Mouse (Mus musculus): ENCODE data around the gene Pbx4. TPM values are rescaled to one million over a fixed set of nuclear protein-coding genes. Genes with fewer than 3 reads are reported as not detected.

Pbx4 gene
- 3.1 and 3.2 TPM in 2 replicates for polyA plus RNA-seq (2016; fragmentation: Nextera tagmentation; extraction: Ambion mirVana)

DNA sequence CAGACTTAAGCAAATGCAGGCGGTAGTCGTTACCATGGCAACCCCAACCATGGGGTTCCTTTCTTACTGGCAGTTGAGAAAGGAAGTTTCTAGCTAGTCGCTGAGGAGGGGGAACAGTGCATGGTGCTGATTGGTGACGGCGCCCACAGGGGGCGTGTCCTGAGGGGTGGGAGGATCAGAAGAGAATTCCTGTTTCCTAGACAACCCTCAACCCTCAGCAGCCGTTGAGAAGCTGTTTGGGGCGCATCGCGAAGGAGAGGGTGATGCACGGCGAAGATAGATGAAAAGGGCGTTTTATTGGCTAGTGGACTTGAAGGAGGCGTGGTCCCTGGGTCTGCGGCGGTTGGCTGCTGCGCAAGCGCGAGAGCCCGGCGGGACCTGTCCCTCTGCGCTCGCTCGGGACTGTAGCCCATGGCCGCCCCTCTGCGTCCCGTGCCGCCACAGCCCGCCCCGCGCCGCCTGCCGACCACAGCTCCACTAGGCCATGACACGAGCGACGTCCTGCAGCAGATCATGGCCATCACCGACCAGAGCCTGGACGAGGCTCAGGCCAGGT, at the start of gene Pbx4:
Pbx4 (plus strand) TSS at position 194 of the 556 bp plus-strand sequence.
- 2% methylated on average over 38 of the region's 38 CpGs for WGBS (ENCODE audit: insufficient replicate concordance)
- peak within 1 kb of the TSS; percentile 90 for H3K4me2 ChIP-seq
- H3K27me3 ChIP-seq (replicated peaks): peaks cover 3% of the 10 kb centered on the region; the same call in 1 of the 2 replicates
- no peak within 1 kb of the TSS for H3K27ac ChIP-seq
- H3K9ac ChIP-seq: peak within 1 kb of the TSS; percentile 67
- 0 out of 2 replicates have a peak, but pooled peaks cover 3% of the 10 kb centered on the region for H3K36me3 ChIP-seq
- H3K4me3 ChIP-seq: peak within 1 kb of the TSS; percentile 64
- peaks cover 24% of the 10 kb centered on the region for H3K4me1 ChIP-seq
- H3K9me3 ChIP-seq (replicated peaks): no peaks in the 10 kb centered on the region
- ATAC-seq: peak; percentile 93

DNA sequence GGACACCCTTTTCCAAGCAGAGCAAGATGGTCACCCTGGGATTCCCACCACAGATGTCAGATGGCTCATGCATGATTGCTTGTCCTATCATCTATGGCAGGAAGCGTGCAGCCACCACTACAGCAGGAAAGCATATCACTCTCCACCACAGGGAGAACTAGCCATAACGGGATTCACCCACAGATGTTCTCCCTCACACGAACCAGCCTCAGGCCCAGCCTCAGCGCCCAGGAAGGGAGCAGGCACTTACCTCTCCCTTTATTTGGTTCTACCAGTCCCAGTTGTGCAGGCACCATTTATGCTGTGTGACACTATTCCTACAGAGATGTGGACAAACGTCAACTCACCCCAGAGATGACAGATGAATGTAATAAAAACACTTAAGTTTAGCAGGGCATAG, 43.2 kb upstream of the Pbx4 start:
- H3K9ac ChIP-seq: peak overlapping the region; percentile 14; the same call in 1 of the 2 replicates

DNA sequence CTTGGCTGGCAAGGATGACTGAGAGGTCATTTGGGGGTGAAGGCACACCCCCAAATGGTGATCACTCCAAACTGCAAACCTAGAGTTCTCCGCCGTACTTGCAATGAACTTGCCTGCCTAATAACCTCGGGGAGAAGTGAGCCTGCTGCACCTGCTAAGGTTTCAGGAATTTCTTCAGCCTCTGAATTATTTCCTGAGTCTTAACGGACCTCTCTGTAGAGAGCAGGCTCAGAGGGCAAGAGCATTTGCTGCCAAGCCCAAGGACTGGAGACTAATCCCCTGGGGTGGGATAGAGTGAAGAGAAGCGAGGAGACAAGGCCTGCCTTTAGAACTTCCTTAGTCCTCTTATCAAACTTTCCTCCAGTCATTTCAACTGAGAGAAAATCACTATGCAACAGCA, 42.6 kb upstream of the Pbx4 start:
- peaks cover 20% of the 10 kb centered on the region for H3K36me3 ChIP-seq
- H3K27me3 ChIP-seq (replicated peaks): no peaks in the 10 kb centered on the region
- peaks cover 36% of the 10 kb centered on the region for H3K4me1 ChIP-seq
- peak overlapping the region; percentile 94; the same call in 1 of the 2 replicates for H3K9ac ChIP-seq
- WGBS (ENCODE audit: insufficient replicate concordance): 45% methylated on average over 5 of the region's 5 CpGs
- peak overlapping the region; percentile 87 for H3K4me2 ChIP-seq
- H3K9me3 ChIP-seq (replicated peaks): no peaks in the 10 kb centered on the region
- peak overlapping the region; percentile 99 for H3K27ac ChIP-seq
- H3K4me3 ChIP-seq: peak overlapping the region; percentile 100
- ATAC-seq: no peak

More for the DNA sequence above, 43.2 kb upstream of the Pbx4 start:
- no peaks in the 10 kb centered on the region for H3K27me3 ChIP-seq (replicated peaks)
- H3K36me3 ChIP-seq: peaks cover 14% of the 10 kb centered on the region
- ATAC-seq: no peak
- H3K4me3 ChIP-seq: no peak overlapping the region
- 33% methylated on average over 5 of the region's 5 CpGs for WGBS (ENCODE audit: insufficient replicate concordance)
- H3K9me3 ChIP-seq (replicated peaks): no peaks in the 10 kb centered on the region
- peak overlapping the region; percentile 99; the same call in 1 of the 2 replicates for H3K27ac ChIP-seq
- peak overlapping the region; percentile 87; the same call in 1 of the 2 replicates for H3K4me2 ChIP-seq
- peaks cover 36% of the 10 kb centered on the region for H3K4me1 ChIP-seq

DNA sequence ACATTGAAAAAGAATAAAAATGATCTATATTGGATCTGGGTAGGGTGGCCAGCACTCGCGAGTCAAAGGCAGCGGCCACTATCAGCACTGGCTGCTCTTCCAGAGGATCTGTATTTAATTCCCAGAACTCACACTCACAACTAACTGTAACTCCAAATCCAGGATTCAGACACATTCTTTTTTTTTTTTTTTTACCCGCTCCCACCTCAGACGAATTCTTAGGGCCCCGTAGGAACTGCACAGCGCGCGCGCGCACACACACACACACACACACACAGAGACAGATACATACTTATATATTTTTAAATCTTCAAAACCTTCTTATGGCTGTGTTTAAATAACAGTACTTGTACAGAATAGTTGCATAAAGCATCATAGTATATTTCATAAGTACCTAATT, 41.9 kb upstream of the Pbx4 start:
- Histone ChIP-seq H3K4me2 (peak overlapping the region; percentile 87), H3K36me3 (peaks cover 27% of the 10 kb centered on the region), H3K9ac (peak overlapping the region; percentile 94), H3K27me3 (replicated peaks) (no peaks in the 10 kb centered on the region), H3K4me1 (peaks cover 36% of the 10 kb centered on the region), H3K4me3 (peak overlapping the region; percentile 100), H3K9me3 (replicated peaks) (no peaks in the 10 kb centered on the region), H3K27ac (peak overlapping the region; percentile 99)
- 14% methylated on average over 11 of the region's 11 CpGs for WGBS (ENCODE audit: insufficient replicate concordance)
- no peak for ATAC-seq

DNA sequence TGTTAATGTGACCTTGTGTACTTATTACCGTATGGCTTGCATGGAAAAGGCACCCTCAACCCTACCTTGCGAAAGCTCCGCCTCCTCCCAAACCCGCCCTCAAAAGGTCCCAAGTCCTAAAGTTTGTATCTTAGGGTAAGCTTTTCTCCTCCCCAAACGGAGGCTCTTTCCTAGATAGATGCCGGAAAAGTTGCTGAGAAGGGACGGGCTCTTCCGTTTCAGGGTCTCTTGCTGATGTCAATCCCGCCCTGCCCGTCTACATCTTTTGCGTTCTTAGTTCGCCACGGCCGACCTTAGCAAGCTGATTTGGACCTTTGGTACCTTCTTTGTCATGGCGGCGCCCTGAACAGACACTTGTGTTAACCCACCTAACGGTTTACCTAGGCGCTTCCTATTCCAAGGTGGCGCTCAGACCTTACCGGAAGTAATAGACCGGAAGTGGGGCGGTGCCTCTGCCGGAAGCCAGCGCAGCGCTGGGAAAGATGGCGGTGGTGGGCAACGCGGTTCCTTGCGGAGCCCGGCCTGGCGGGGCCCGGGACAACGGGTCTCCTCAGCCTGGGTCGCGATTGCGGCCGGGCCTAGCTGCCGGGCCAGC, 41.4 kb upstream of the Pbx4 start, which contains the start of the genes Atp13a1 and Zfp866:
Atp13a1 (plus strand) TSS at position 391 of the 595 bp plus-strand sequence.
Zfp866 (minus strand) TSS at position 406 of the 595 bp plus-strand sequence.
- Histone ChIP-seq H3K9ac (peak within 1 kb of the TSS; percentile 94), H3K27ac (peak within 1 kb of the TSS; percentile 99), H3K27me3 (replicated peaks) (no peaks in the 10 kb centered on the region), H3K4me1 (peaks cover 36% of the 10 kb centered on the region), H3K4me3 (peak within 1 kb of the TSS; percentile 100), H3K36me3 (peaks cover 32% of the 10 kb centered on the region), H3K9me3 (replicated peaks) (no peaks in the 10 kb centered on the region), H3K4me2 (peak within 1 kb of the TSS; percentile 87)
- under 1% methylated on average over 38 of the region's 38 CpGs for WGBS (ENCODE audit: insufficient replicate concordance)
- peak; percentile 93 for ATAC-seq

DNA sequence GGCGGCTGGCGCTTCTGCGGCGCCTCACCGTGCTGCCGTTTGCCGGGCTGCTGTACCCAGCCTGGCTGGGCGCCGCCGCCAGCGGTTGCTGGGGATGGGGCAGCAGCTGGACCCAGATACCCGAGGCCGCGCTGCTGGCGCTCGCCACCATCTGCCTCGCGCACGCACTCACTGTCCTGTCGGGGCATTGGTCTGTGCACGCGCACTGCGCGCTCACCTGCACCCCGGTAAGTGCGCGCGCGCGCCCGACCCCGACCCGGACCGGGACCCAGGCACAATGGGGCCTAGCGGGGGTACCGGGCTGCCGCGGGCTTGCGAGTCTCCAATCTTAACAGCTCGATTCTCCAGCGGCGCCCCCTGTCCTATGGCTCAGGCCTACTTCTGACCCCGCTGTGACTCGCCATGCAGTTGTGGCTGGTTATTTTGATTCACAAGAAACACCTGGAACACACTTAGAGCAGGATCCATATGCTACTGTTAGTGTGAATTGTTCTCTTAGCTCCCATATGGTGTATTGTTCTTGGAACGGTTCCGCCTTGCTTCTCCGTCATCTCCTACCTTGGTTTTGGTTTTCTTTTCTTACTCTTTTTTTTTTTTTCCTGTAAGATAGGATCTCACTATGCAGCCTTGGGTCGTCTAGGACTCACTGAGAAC, 40.7 kb upstream of the Pbx4 start:
- Histone ChIP-seq H3K4me3 (peak overlapping the region; percentile 100), H3K36me3 (peaks cover 39% of the 10 kb centered on the region), H3K9ac (peak overlapping the region; percentile 94), H3K27me3 (replicated peaks) (no peaks in the 10 kb centered on the region), H3K27ac (peak overlapping the region; percentile 99), H3K9me3 (replicated peaks) (no peaks in the 10 kb centered on the region), H3K4me1 (peaks cover 36% of the 10 kb centered on the region), H3K4me2 (peak overlapping the region; percentile 87)
- under 1% methylated on average over 45 of the region's 48 CpGs for WGBS (ENCODE audit: insufficient replicate concordance)
- peak; percentile 53 for ATAC-seq

DNA sequence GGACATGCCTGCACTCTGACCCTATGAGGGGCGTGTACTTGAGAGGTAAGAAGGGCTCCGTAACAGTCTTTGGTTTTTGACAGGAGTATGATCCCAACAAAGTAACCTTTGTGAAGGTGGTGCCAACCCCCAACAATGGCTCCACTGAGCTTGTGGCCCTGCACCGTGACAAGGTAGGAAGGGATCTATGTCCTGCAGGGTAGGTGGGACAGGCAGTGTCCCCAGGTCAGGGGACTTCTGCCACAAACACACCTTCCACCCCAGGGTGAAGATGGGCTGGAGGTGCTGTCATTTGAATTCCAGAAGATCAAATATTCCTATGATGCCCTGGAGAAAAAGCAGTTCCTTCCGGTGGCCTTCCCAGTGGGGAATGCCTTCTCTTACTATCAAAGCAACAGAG, 38.6 kb upstream of the Pbx4 start:
- Histone ChIP-seq H3K36me3 (peaks cover 60% of the 10 kb centered on the region), H3K9me3 (replicated peaks) (no peaks in the 10 kb centered on the region), H3K4me3 (no peak overlapping the region), H3K27ac (no peak overlapping the region), H3K4me2 (no peak overlapping the region), H3K4me1 (peaks cover 36% of the 10 kb centered on the region), H3K9ac (0 out of 2 replicates have a peak overlapping the region, but pooled peaks have one; percentile 5), H3K27me3 (replicated peaks) (no peaks in the 10 kb centered on the region)
- WGBS (ENCODE audit: insufficient replicate concordance): 91% methylated on average over 4 of the region's 4 CpGs
- ATAC-seq: no peak

DNA sequence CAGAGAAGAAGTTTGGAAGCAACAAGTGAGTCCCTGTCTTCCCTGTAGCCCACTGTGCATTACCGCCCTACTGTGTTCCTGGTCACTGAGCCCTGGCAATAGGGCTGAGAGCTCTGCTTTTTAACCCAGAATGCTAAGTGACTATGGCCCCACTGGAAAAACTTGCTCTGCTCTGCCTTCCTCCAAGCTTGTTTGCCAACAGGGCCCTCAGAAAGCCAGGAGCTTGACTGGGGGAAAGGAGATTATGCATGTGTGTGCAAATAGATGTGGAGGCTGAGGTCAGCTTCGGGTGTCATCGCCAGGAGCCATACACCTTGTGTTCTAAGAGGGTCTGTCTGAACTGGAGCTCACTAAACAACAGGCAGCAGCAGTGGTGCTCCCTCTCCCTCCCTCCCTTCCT, 38.2 kb upstream of the Pbx4 start:
- H3K27me3 ChIP-seq (replicated peaks): no peaks in the 10 kb centered on the region
- no peak overlapping the region for H3K4me2 ChIP-seq
- no peak overlapping the region for H3K4me3 ChIP-seq
- no peak for ATAC-seq
- H3K36me3 ChIP-seq: peaks cover 64% of the 10 kb centered on the region
- 79% methylated on average over 3 of the region's 3 CpGs for WGBS (ENCODE audit: insufficient replicate concordance)
- H3K27ac ChIP-seq: no peak overlapping the region
- H3K9ac ChIP-seq: 0 out of 2 replicates have a peak overlapping the region, but pooled peaks have one; percentile 5
- H3K9me3 ChIP-seq (replicated peaks): no peaks in the 10 kb centered on the region
- H3K4me1 ChIP-seq: peaks cover 33% of the 10 kb centered on the region

DNA sequence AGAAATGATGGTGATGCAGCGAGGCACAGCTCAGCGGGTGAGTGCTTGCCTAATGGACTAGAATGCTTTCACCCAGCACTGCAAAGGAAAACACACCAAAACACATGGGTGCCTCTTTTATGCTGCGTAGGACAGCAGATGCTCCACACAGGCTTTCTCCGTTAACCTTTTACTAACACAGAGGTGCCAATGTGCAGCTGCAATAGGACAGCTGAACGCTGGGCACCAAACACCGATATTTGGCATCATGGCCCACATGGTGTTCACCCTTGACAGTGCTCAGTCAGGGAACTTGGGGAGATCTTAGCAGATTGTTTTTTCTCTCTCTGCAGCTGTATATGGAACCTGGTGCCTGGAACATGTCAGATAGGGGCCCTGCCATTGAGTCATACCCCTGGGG, 37.4 kb upstream of the Pbx4 start:
- no peak for ATAC-seq
- no peaks in the 10 kb centered on the region for H3K27me3 ChIP-seq (replicated peaks)
- H3K27ac ChIP-seq: no peak overlapping the region
- 92% methylated on average over 6 of the region's 6 CpGs for WGBS (ENCODE audit: insufficient replicate concordance)
- H3K36me3 ChIP-seq: peaks cover 72% of the 10 kb centered on the region
- H3K4me2 ChIP-seq: no peak overlapping the region
- no peak overlapping the region for H3K9ac ChIP-seq
- H3K9me3 ChIP-seq (replicated peaks): no peaks in the 10 kb centered on the region
- H3K4me1 ChIP-seq: peaks cover 25% of the 10 kb centered on the region
- H3K4me3 ChIP-seq: no peak overlapping the region

DNA sequence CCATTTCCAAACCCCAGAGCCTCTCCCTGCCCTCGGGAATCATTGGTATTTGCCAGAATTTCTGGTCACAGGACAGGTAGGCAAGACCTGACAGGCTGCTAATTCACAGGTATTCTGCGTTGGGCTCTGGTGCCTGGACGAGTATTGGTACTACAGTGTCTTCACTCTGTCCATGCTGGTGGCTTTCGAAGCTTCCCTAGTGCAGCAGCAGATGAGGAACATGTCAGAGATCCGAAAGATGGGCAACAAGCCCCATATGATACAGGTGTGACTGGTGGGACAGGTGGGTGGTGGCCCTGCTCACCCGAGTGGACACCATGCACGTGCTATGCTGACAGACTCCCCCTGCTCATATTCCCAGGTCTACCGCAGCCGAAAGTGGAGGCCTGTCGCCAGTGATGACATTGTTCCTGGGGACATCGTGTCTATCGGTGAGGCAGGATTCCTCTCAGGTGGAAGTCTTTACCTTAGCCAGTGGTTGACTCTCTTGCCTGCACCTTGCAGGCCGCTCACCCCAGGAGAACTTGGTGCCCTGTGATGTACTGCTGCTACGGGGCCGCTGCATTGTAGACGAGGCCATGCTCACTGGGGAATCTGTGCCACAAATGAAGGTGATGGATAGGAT, 35.5 kb upstream of the Pbx4 start:
- Histone ChIP-seq H3K27ac (no peak overlapping the region), H3K9me3 (replicated peaks) (no peaks in the 10 kb centered on the region), H3K36me3 (peaks cover 92% of the 10 kb centered on the region), H3K9ac (no peak overlapping the region), H3K27me3 (replicated peaks) (no peaks in the 10 kb centered on the region), H3K4me2 (no peak overlapping the region), H3K4me3 (no peak overlapping the region), H3K4me1 (peaks cover 19% of the 10 kb centered on the region)
- WGBS (ENCODE audit: insufficient replicate concordance): 88% methylated on average over 16 of the region's 16 CpGs
- ATAC-seq: no peak

DNA sequence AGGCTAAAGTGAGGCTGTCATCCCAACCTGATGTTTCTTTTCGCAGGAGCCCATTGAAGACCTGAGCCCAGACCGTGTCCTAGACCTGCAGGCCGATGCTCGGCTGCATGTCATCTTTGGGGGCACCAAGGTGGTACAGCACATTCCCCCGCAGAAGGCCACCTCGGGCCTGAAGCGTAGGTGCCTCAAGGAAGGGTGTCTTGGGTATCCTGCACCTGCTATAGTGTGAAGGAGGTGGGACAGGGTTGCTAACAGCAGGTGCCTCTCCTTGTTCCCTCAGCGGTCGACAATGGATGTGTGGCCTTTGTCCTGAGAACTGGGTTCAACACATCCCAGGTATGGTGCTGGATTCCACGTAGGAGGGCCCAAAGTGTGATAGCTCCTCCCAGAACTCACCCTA, 34.6 kb upstream of the Pbx4 start:
- H3K9ac ChIP-seq: no peak overlapping the region
- H3K4me2 ChIP-seq: no peak overlapping the region
- peaks cover 100% of the 10 kb centered on the region for H3K36me3 ChIP-seq
- ATAC-seq: no peak
- H3K4me3 ChIP-seq: no peak overlapping the region
- 80% methylated on average over 10 of the region's 10 CpGs for WGBS (ENCODE audit: insufficient replicate concordance)
- H3K27me3 ChIP-seq (replicated peaks): no peaks in the 10 kb centered on the region
- H3K27ac ChIP-seq: no peak overlapping the region
- H3K4me1 ChIP-seq: peaks cover 11% of the 10 kb centered on the region
- H3K9me3 ChIP-seq (replicated peaks): no peaks in the 10 kb centered on the region
